Mouse (Mus musculus) thymus, adult 2 months (tissue): ENCODE results near the gene G6pc2.

Experiments
- CTCF ChIP-seq: fragments of 200-500 bp; IDR thresholded peaks from 2 replicates; pipeline ENCODE4 v1.5.1; 2012; ENCODE audit warnings: mild to moderate bottlenecking, control low read depth, low read length, moderate library complexity, borderline replicate concordance; ENCODE audit not compliant: control insufficient read depth, poor library complexity, insufficient read depth; ENCODE audit errors: extremely low read depth
- POLR2A ChIP-seq: fragments of 200-500 bp; IDR thresholded peaks from 2 replicates; pipeline ENCODE4 v1.6.1; 2012; ENCODE audit warnings: mild to moderate bottlenecking, low read length, control low read depth, moderate library complexity; ENCODE audit not compliant: control insufficient read depth, poor library complexity, insufficient read depth; ENCODE audit errors: extremely low read depth

DNA sequence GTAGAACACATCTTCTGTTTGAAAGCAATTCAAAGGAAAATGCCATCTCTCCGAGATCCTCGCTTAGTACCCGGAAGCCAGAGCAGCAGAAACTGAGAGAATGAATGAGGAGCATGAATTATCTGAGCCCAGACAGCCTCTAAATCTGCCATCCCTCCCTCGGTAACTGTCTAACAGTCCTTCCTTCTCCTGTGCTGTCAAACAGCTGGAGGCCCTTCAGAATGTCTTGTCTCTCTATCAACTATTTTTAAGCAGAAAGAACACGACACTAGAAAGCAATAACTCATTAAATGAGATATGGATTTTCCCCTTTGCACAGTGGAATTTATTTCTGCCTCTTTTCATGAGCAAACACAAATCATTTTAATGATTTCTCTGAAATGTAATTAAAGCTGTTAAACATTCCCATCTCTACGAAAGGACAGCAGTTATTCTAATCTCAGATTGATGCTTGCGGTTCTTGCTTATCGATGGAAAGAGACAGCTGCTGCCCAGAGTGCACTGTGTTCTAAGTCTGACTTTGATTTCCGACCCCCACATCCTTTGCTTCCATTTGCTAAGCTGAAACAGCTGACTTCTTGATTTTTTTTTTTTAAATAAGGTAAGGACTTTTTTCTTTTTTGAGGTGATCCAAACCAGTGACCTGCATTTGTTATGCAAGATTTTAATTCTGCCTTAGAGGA is 40.3 kb upstream of the G6pc2 start:
- TF ChIP-seq POLR2A, result no peak
- no peak for TF ChIP-seq CTCF
